Mouse (Mus musculus): ENCODE data around the gene Kremen2.

DNA sequence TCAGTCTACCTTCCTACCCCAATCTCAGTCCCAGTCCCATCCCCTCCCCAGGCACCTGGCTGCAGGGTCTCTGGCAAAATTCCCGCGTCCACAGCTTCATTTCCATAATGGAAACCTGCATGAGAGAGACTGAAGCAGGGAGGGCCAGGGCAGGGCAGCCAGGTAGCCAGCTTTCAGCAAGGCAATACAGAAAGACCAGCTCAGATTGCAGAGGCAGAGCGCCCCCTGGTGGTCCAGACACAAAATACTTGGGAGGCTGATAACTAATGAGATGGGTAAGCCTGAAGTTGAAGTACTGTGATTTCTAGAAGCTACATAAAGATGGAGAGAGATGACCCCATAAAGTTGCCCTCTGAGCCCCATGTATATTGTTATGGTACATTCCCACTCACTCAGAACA, 39.4 kb downstream of the Kremen2 start:
- peak; percentile 71 for TF ChIP-seq CTCF (IDR thresholded peaks at IDR 0.05; ENCODE audit: borderline replicate concordance, insufficient read depth, low read length)
- TF ChIP-seq POLR2A (IDR thresholded peaks at IDR 0.05; ENCODE audit: low read depth, low read length): no peak

All from embryonic fibroblast, embryonic 13.5 days (primary cell).